Mouse (Mus musculus) embryonic fibroblast, embryonic 13.5 days (primary cell): ENCODE data around the gene Smarcb1.

Experiments
- CTCF ChIP-seq: IDR thresholded peaks from 2 replicates; pipeline ENCODE4 v1.5.1; 2011; ENCODE audit warnings: mild to moderate bottlenecking, control low read depth, low read length, moderate library complexity, borderline replicate concordance; ENCODE audit not compliant: insufficient read depth
- POLR2A ChIP-seq: IDR thresholded peaks from 2 replicates; pipeline ENCODE4 v1.6.1; 2011; ENCODE audit warnings: low read depth, mild to moderate bottlenecking, control low read depth, low read length, moderate library complexity

GRCm38 (mm10) chr10:75884742-75885141 is 36.7 kb downstream of the Smarcb1 start:
- TF ChIP-seq CTCF (no peak), POLR2A (no peak)
